Mouse (Mus musculus): ENCODE data around the gene G530012D18Rik. TPM values are rescaled to one million over a fixed set of nuclear protein-coding genes. Genes with fewer than 3 reads are reported as not detected.

The G530012D18Rik gene
- total RNA-seq (2023): not detected

DNA sequence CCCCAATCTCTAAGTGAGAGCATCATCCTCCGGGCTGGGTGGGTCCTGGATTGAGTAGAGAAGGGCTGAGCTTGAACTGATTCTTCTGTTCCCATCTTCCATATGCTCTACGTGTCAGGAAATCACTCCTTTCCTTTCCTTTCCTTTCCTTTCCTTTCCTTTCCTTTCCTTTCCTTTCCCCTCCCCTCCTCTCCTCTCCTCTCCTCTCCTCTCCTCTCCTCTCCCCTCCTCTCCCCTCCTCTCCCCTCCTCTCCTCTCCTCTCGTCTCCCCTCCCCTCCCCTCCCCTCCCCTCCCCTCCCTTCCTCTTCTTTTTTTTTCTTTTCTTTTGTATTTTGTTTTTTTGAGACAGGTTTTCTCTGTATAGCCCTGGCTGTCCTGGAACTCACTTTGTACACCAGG, at the start of gene G530012D18Rik:
TSS of gene G530012D18Rik (plus strand) at position 301 of the 400 bp plus-strand sequence.

DNA sequence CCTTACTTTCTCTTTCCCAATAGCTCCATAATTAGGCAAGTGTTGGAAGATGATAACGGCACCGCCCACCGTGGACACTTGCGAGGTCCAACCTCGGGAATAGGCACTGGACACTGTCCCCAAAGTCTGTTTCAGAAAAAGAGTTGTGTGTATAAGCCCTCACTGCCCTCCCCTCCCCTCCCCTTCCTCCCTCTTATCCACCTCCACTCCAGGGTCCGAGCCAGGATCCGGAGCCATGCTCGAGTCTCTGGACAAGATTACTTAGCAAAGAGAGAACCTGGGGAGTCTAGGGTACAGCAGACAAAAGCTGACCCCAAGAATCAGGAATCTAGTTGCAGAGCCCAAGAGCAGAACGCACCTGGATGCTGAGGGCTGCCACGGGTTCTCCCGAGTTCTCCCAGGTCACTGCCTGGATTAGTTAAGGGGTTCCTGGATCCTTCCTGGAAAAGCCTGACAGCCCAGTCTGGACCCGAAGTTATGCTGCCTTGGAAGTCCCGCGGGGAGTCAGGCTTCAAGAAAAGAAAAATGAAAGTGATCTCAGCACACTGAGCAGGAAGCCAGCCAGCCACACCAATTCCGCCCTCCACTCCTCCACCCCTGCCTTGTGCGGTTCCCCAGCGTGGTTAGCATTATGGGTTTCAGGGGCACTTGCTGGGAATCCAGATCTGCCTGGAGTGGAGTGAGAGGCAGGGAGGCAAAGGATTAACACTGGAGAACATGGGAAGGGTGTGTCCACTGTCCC, 23.0 kb downstream of the G530012D18Rik start, which contains the start of gene Sp110:
TSS of gene Sp110 (minus strand) at position 547 of the 742 bp plus-strand sequence.

DNA sequence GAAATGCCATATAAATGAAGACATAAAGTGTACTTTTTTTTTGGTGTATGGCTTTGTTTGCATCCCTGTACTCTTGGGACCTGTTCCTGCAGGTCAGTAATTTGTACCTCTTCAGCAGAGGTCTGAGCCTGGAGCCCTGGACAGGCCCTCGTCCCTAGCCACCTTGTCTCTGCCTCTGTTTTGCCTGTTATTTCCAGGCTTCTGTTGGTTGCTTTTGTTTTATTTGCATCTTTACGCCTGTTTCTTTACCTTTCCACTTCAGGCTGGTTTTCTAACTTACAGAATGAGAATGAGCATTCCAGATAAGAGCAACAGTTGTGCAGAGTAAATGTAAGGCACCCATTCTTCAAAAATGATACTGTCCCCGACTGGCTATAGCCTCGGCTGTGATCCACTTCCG, 24.6 kb downstream of the G530012D18Rik start, which contains the start of gene Sp140:
TSS of gene Sp140 (plus strand) at position 301 of the 400 bp plus-strand sequence.

Other genes starting within 250 kb of the G530012D18Rik start
- gene Sp110, start 23.1 kb downstream of the G530012D18Rik start, total RNA-seq (2023): 100 to 1,000 TPM; 140 to 144 TPM
- gene Sp140, start 24.7 kb downstream of the G530012D18Rik start, total RNA-seq (2023): 10 to 100 TPM; 47.7 to 53.4 TPM
- 100 to 1,000 TPM; 661 to 663 TPM for gene Sp100, start 74.3 kb downstream of the G530012D18Rik start, total RNA-seq (2023)
- 10 to 100 TPM; 26.2 to 32.2 TPM for gene A630001G21Rik, start 203.0 kb downstream of the G530012D18Rik start, total RNA-seq (2023)
- gene Cab39, start 217.8 kb downstream of the G530012D18Rik start, total RNA-seq (2023): 100 to 1,000 TPM; 125 to 130 TPM